Mouse (Mus musculus) urinary bladder, postnatal 36 days (tissue): Measurements from ENCODE around the gene Isx.
A peak's percentile ranks its signal among the peaks of the same experiment; 100 is the strongest.

Experiments used
- DNase-seq, 2 experiments: peaks; one replicate each; pipeline ENCODE4 v3.0.0; 2022; ENCODE audit warnings: low spot score in 2 of 2, mixed read lengths in 1 of 2

The Isx gene

GRCm38 (mm10) chr8:74872940-74873339 lies at the start of gene Isx:
Gene Isx, plus strand, starts transcription at chr8:74873173.
- no peak for DNase-seq

GRCm38 (mm10) chr8:74827689-74828088 lies 45.3 kb upstream of the Isx start:
- DNase-seq = no peak

- DNase-seq = no peak
Measured at GRCm38 (mm10) chr8:74831322-74831721, 41.7 kb upstream of the Isx start.

GRCm38 (mm10) chr8:74834246-74834645 lies 38.7 kb upstream of the Isx start:
- DNase-seq = no peak

GRCm38 (mm10) chr8:74847376-74848048 lies 25.5 kb upstream of the Isx start:
- DNase-seq = no peak

GRCm38 (mm10) chr8:74848707-74849106 lies 24.3 kb upstream of the Isx start:
- no peak for DNase-seq

GRCm38 (mm10) chr8:74850971-74851370 lies 22.0 kb upstream of the Isx start:
- no peak for DNase-seq

- no peak for DNase-seq
Measured at GRCm38 (mm10) chr8:74851837-74852236, 21.1 kb upstream of the Isx start.

GRCm38 (mm10) chr8:74853488-74853887 lies 19.5 kb upstream of the Isx start:
- DNase-seq = no peak

GRCm38 (mm10) chr8:74854786-74855185 lies 18.2 kb upstream of the Isx start:
- no peak for DNase-seq

GRCm38 (mm10) chr8:74855341-74855740 lies 17.6 kb upstream of the Isx start:
- no peak for DNase-seq

- no peak for DNase-seq
Measured at GRCm38 (mm10) chr8:74859241-74859640, 13.7 kb upstream of the Isx start.

GRCm38 (mm10) chr8:74860449-74860848 lies 12.5 kb upstream of the Isx start:
- no peak for DNase-seq

- no peak for DNase-seq
Measured at GRCm38 (mm10) chr8:74862598-74862997, 10.4 kb upstream of the Isx start.

- DNase-seq = no peak
Measured at GRCm38 (mm10) chr8:74870346-74870949, 2.5 kb upstream of the Isx start.

- DNase-seq = peak in 1 of 2 experiments; percentile 5
Measured at GRCm38 (mm10) chr8:74871686-74872085, 1.3 kb upstream of the Isx start.

- DNase-seq = no peak
Measured at GRCm38 (mm10) chr8:74872151-74872823, 686 bp upstream of the Isx start.

- no peak for DNase-seq
Measured at GRCm38 (mm10) chr8:74874565-74874964, 1.6 kb downstream of the Isx start.

- no peak for DNase-seq
Measured at GRCm38 (mm10) chr8:74878637-74879036, 5.7 kb downstream of the Isx start.

- DNase-seq = no peak
Measured at GRCm38 (mm10) chr8:74888763-74889162, 15.8 kb downstream of the Isx start.

GRCm38 (mm10) chr8:74891030-74891429 lies 18.1 kb downstream of the Isx start:
- DNase-seq = no peak

- DNase-seq = no peak
Measured at GRCm38 (mm10) chr8:74896302-74896701, 23.3 kb downstream of the Isx start.

- no peak for DNase-seq
Measured at GRCm38 (mm10) chr8:74897315-74897714, 24.3 kb downstream of the Isx start.
